Mouse (Mus musculus): ENCODE data around the gene Tor1aip1.

DNA sequence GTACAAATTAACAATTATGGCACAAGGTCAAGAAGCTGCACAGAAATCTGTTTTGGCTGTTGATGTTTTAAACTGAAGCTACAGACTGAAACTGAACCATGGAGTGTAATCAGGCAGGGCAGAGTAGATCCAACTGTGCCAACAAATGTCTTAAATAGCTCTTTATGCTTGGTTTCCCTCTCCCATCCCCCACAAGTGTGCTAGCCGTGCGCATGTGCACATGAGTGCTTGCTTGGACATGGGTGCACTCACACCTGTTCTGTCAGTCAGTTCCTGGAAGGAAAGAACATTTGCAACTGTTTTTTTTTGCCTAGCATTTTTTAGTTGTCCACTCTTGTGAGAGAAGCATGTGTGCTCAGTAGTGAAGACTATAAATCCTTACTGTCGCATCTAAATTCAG is 10.4 kb upstream of the Tor1aip1 start:
- TF ChIP-seq CTCF (IDR thresholded peaks at IDR 0.05; ENCODE audit: extremely low read depth, insufficient read depth, insufficient read length, insufficient replicate concordance), result no peak
- TF ChIP-seq POLR2A (IDR thresholded peaks at IDR 0.05; ENCODE audit: low read depth, low read length), result no peak

Data from spleen, adult 2 months (tissue).